Mouse (Mus musculus): Measurements from ENCODE around the gene Gm20441.

Gm20441 gene

GRCm38 (mm10) chr10:75780769-75781578 is at the start of gene Gm20441, which contains the start of gene Gstt3:
TSS of gene Gm20441 (minus strand) at chr10:75780954.
TSS of gene Gstt3 (minus strand) at chr10:75781414.
- DNase-seq = no peak

GRCm38 (mm10) chr10:75830275-75830670 is 49.5 kb upstream of the Gm20441 start:
- no peak for DNase-seq

GRCm38 (mm10) chr10:75829529-75830274 is 48.9 kb upstream of the Gm20441 start:
- no peak for DNase-seq

GRCm38 (mm10) chr10:75828500-75828931 is 47.8 kb upstream of the Gm20441 start:
- DNase-seq = peak; percentile 40

- no peak for DNase-seq
Observed at GRCm38 (mm10) chr10:75827668-75828360, 47.1 kb upstream of the Gm20441 start.

GRCm38 (mm10) chr10:75824530-75824929 is 43.8 kb upstream of the Gm20441 start:
- no peak for DNase-seq

GRCm38 (mm10) chr10:75823782-75824181 is 43.0 kb upstream of the Gm20441 start:
- no peak for DNase-seq

GRCm38 (mm10) chr10:75822443-75822842 is 41.7 kb upstream of the Gm20441 start, which contains the start of gene Gstt4:
TSS of gene Gstt4 (minus strand) at chr10:75822543.
- DNase-seq = no peak

GRCm38 (mm10) chr10:75819882-75820281 is 39.1 kb upstream of the Gm20441 start:
- DNase-seq = no peak

- no peak for DNase-seq
Observed at GRCm38 (mm10) chr10:75818641-75819040, 37.9 kb upstream of the Gm20441 start.

- DNase-seq = no peak
Observed at GRCm38 (mm10) chr10:75804217-75804616, 23.5 kb upstream of the Gm20441 start.

GRCm38 (mm10) chr10:75798176-75798696 is 17.5 kb upstream of the Gm20441 start, which contains the start of gene Gstt1:
TSS of gene Gstt1 (minus strand) at chr10:75798584.
- peak; percentile 34 for DNase-seq

GRCm38 (mm10) chr10:75797619-75798175 is 16.9 kb upstream of the Gm20441 start:
- DNase-seq = peak; percentile 34

GRCm38 (mm10) chr10:75796731-75797516 is 16.2 kb upstream of the Gm20441 start:
- no peak for DNase-seq

GRCm38 (mm10) chr10:75794880-75795279 is 14.1 kb upstream of the Gm20441 start:
- DNase-seq = no peak

GRCm38 (mm10) chr10:75790773-75791172 is 10.0 kb upstream of the Gm20441 start:
- no peak for DNase-seq

GRCm38 (mm10) chr10:75789841-75790240 is 9.1 kb upstream of the Gm20441 start:
- DNase-seq = no peak

GRCm38 (mm10) chr10:75789081-75789735 is 8.5 kb upstream of the Gm20441 start:
- no peak for DNase-seq

GRCm38 (mm10) chr10:75788277-75788676 is 7.5 kb upstream of the Gm20441 start:
- no peak for DNase-seq

- DNase-seq = no peak
Observed at GRCm38 (mm10) chr10:75785442-75785841, 4.7 kb upstream of the Gm20441 start.

Measured in right cerebral cortex, postnatal 4 days (tissue).